Mouse (Mus musculus) stomach, postnatal 0 days (tissue): ENCODE measurements around the gene Tent4a. TPM values are rescaled to one million over a fixed set of nuclear protein-coding genes. Genes with fewer than 3 reads are reported as not detected.
A peak's percentile ranks its signal among the peaks of the same experiment; 100 is the strongest.

Experiments
- ATAC-seq: fragments of 200-750 bp; cut with Nextera tagmentation; 2 replicates; pipeline ENCODE4 v1.8.0; 2017; ENCODE audit not compliant: low FRiP score, low TSS enrichment
- DNase-seq: peaks from one replicate; pipeline ENCODE4 v3.0.0-alpha.2; 2016; ENCODE audit warnings: low spot score
- H3K27ac ChIP-seq: fragments of 300-500 bp; sonication (generic); replicated peaks from 2 replicates; pipeline ENCODE4 v1.5.1; 2014; ENCODE audit warnings: mild to moderate bottlenecking, control low read depth
- H3K27me3 ChIP-seq: fragments of 300-500 bp; sonication (generic); 2 replicates; pipeline ENCODE4 v1.6.1; 2014; ENCODE audit warnings: low read length; ENCODE audit not compliant: control insufficient read depth, insufficient read depth
- H3K36me3 ChIP-seq: fragments of 300-500 bp; sonication (generic); 2 replicates; pipeline ENCODE4 v1.6.1; 2014; ENCODE audit warnings: low read length, mixed read lengths; ENCODE audit not compliant: control insufficient read depth, insufficient read depth
- H3K4me1 ChIP-seq: fragments of 300-500 bp; sonication (generic); replicated peaks from 2 replicates; pipeline ENCODE4 v1.6.1; 2014; ENCODE audit warnings: antibody characterized with exemption; ENCODE audit not compliant: control insufficient read depth, insufficient read depth
- H3K4me2 ChIP-seq: fragments of 300-500 bp; sonication (generic); replicated peaks from 2 replicates; pipeline ENCODE4 v1.6.1; 2014; ENCODE audit warnings: low read depth, mild to moderate bottlenecking, control low read depth, moderate library complexity
- H3K4me3 ChIP-seq: fragments of 300-500 bp; sonication (generic); 2 replicates; pipeline ENCODE4 v1.5.1; 2014; ENCODE audit warnings: low read depth, low read length, control low read depth
- H3K9ac ChIP-seq: fragments of 300-500 bp; sonication (generic); 2 replicates; pipeline ENCODE4 v1.6.1; 2014; ENCODE audit warnings: mild to moderate bottlenecking, low read length, control low read depth, mixed read lengths
- H3K9me3 ChIP-seq: fragments of 300-500 bp; sonication (generic); 2 replicates; pipeline ENCODE4 v1.6.1; 2016; ENCODE audit warnings: low read length; ENCODE audit not compliant: control insufficient read depth
- CTCF ChIP-seq: IDR thresholded peaks from 2 replicates; pipeline ENCODE4 v1.5.1; 2016; ENCODE audit warnings: antibody characterized with exemption, low read depth, mild to moderate bottlenecking, moderate library complexity
- EP300 ChIP-seq: optimal IDR thresholded peaks from 2 replicates; pipeline ENCODE3; 2016; ENCODE audit warnings: antibody characterized with exemption
- WGBS: fragments of 180-500 bp; shearing (Covaris S2); extraction: QIAGEN DNeasy Blood & Tissue Kit; methylation state at CpG from one replicate; pipeline ENCODE4 v1.1.7; 2014; 5-methylcytosine and 5-hydroxymethylcytosine counted together
- polyA plus RNA-seq: library from polyadenylated mRNA; unstranded; fragments of >200 nt; fragmentation: Nextera tagmentation; extraction: Ambion mirVana; gene quantifications from 2 replicates; pipeline ENCODE4 v1.2.1, GENCODE M21; 2015

Tent4a gene
- polyA plus RNA-seq, 1 experiment from 2014 or later = 2.6 TPM

DNA sequence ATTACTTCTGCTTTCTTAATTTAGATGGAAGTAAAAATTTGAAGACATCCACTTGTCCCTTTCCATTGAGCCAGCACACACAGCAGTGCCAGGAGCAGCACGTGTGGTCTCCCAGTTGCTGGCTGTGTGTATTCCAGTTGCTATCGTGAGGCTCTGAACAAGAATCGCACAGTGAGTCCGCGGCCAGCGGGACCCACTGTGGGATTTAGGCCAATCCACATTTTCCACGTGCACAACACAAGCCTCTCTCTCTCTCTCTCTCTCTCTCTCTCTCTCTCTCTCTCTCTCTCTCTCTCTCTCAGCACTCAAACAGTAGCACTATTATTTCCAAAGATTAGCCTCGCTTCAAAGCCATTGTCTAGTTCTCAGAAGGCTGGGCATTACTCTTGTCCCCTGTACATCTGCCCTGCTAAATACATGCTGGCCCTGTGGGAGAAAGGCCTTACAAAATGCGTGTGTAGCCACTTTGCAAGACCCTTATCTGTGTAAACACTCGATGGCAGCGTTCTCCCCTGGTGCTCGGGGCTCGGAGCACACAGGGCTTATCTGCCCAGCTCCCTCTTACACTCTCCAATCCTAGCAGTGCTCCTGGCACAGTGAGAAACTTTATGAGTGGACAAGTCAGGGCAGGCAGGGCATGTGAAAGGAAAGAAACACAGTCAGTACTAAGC is 25.0 kb upstream of the Tent4a start:
- peak; percentile 36 for DNase-seq
- Histone ChIP-seq H3K9me3 (no peaks in the 10 kb centered on the region), H3K36me3 (no peaks in the 10 kb centered on the region), H3K4me1 (peaks cover 4% of the 10 kb centered on the region), H3K27ac (no peak overlapping the region), H3K9ac (no peak overlapping the region), H3K4me3 (no peak overlapping the region), H3K4me2 (0 out of 2 replicates have a peak overlapping the region, but pooled peaks have one; percentile 4), H3K27me3 (no peaks in the 10 kb centered on the region)
- WGBS = 50% methylated on average over 13 of the region's 13 CpGs
- TF ChIP-seq EP300 (no peak), CTCF (no peak)
- ATAC-seq = no peak

DNA sequence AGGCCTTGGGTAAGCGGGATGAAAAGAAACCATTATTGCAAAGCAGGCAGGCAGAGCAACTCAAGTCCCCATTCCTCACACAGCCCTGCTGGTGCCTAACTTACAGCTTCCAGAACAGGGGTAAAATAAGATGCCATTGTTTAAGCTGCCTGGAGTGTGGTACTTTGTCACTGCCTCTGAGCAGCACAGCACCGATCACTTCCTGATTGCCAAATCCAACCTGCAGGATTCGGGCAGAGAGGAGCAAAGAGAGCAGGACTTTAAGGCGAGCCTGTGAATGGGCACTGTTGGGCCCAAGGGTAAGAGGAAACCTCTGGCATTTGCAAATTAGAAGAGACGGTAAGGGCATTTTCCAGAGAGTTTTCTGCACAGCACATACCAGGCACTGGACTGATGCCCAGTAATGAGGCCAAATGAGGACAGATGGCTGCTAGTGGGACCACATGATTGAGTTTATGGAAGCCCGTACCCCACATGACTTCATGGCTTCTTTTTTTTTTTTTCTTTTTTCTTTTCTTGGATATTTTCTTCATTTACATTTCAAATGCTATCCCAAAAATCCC is 23.8 kb upstream of the Tent4a start:
- Histone ChIP-seq H3K4me1 (peaks cover 2% of the 10 kb centered on the region), H3K36me3 (no peaks in the 10 kb centered on the region), H3K27ac (no peak overlapping the region), H3K4me2 (no peak overlapping the region), H3K4me3 (no peak overlapping the region), H3K27me3 (no peaks in the 10 kb centered on the region), H3K9ac (no peak overlapping the region), H3K9me3 (no peaks in the 10 kb centered on the region)
- TF ChIP-seq CTCF = no peak
- ATAC-seq = no peak
- 66% methylated on average over 6 of the region's 6 CpGs for WGBS
- DNase-seq = no peak

DNA sequence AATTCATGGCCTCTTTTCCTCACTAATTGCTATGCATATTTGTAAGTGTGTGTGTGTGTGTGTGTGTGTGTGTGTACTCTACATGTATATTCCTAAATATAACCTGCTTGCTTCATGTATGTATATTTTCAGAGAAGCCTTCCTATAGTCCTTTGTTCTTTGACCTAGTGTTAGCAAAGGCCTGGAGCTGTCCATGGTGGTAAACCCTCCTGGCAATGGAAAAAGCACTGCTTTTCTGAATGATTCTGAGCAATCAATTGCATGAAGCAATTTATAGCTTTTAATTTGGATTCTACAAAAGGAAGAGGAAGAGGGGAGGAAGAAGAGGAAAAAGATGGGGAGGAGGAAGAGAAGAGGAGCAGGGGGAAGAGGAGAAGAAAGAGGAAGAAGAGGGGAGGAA is 22.3 kb upstream of the Tent4a start:
- Histone ChIP-seq H3K4me3 (no peak overlapping the region), H3K27ac (no peak overlapping the region), H3K9ac (no peak overlapping the region), H3K4me1 (no peaks in the 10 kb centered on the region), H3K36me3 (no peaks in the 10 kb centered on the region), H3K9me3 (no peaks in the 10 kb centered on the region), H3K27me3 (no peaks in the 10 kb centered on the region), H3K4me2 (no peak overlapping the region)
- DNase-seq = no peak
- TF ChIP-seq EP300 = no peak
- no peak for TF ChIP-seq CTCF
- no peak for ATAC-seq

DNA sequence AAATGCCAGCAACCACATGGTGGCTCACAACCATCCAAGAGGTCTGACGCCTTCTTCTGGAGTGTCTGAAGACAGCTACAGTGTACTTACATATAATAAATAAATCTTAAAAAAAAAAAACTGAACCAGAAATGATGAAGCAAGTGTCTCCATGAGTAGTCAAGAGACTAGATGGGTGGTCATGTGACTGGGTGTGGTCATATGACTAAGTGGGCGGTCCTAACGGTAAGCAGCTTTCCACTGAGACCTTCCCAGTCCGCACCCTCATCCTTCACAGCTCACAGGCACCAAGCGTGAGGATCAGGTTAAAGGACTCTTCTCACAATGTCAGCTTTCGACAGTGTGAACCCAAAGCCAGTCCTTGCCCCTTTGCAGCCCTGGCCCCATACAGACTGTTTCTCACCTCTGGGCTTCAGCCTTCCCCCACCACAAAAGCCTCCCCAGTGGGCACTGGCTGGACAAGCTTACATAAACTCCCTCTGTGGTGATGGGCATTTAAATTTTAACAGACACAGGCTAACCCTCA is 21.6 kb upstream of the Tent4a start:
- no peaks in the 10 kb centered on the region for H3K9me3 ChIP-seq
- DNase-seq (no peak), ATAC-seq (no peak)
- H3K4me1 ChIP-seq = no peaks in the 10 kb centered on the region
- TF ChIP-seq EP300 = no peak
- no peak for TF ChIP-seq CTCF
- H3K27me3 ChIP-seq = no peaks in the 10 kb centered on the region
- no peak overlapping the region for H3K9ac ChIP-seq
- H3K4me2 ChIP-seq = no peak overlapping the region
- H3K36me3 ChIP-seq = no peaks in the 10 kb centered on the region
- WGBS = 75% methylated on average over 6 of the region's 6 CpGs
- H3K4me3 ChIP-seq = no peak overlapping the region
- no peak overlapping the region for H3K27ac ChIP-seq

DNA sequence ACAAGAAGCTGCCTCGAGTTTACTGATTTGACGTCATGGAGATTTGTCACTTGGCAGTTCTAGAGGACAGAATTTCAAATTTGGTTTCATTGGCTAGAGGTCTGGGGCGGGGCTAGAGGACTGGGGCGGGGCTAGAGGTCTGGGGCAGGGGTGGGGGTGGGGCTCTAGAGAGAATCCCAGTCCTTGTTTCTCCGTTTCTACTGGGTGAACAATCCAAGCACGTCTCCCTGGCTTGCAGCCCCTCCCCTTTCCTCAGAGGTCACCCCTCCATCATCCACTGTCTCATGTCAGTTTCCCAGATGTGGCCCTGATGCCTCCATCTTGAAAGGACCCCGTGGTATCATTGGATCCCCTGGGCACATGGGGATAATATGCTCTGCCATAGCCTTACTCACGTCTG is 20.6 kb upstream of the Tent4a start:
- H3K4me1 ChIP-seq = no peaks in the 10 kb centered on the region
- TF ChIP-seq EP300 (no peak), CTCF (no peak)
- H3K4me2 ChIP-seq = no peak overlapping the region
- DNase-seq = no peak
- H3K9ac ChIP-seq = no peak overlapping the region
- H3K27ac ChIP-seq = no peak overlapping the region
- H3K27me3 ChIP-seq = no peaks in the 10 kb centered on the region
- ATAC-seq = no peak
- no peaks in the 10 kb centered on the region for H3K36me3 ChIP-seq
- no peak overlapping the region for H3K4me3 ChIP-seq
- no peaks in the 10 kb centered on the region for H3K9me3 ChIP-seq
- 26% methylated on average over 8 of the region's 8 CpGs for WGBS

DNA sequence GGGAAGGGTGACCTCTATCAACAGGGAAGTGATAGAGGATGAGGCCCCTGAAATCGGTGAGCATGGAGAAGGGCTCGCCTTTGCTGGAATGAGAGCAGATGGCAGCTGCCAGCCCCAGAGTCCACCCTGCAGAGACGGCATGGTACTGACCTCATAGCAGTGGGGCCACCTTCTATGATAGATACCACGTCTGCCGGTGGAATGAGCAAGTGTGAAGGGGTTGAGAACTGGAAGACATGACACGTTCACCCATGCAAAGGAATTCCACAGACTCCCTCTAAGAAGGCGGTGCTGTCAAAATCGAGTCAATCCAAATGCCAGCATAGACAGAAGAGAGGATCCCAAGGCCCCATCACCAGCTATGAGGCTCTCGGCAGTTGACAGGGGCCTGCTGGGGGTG is 19.8 kb upstream of the Tent4a start:
- 70% methylated on average over 9 of the region's 9 CpGs for WGBS
- no peak overlapping the region for H3K4me2 ChIP-seq
- no peak overlapping the region for H3K27ac ChIP-seq
- TF ChIP-seq CTCF = no peak
- ATAC-seq (no peak), DNase-seq (no peak)
- no peaks in the 10 kb centered on the region for H3K4me1 ChIP-seq
- H3K4me3 ChIP-seq = no peak overlapping the region
- H3K9me3 ChIP-seq = no peaks in the 10 kb centered on the region
- no peaks in the 10 kb centered on the region for H3K27me3 ChIP-seq
- no peaks in the 10 kb centered on the region for H3K36me3 ChIP-seq
- no peak overlapping the region for H3K9ac ChIP-seq
